Mouse (Mus musculus) midbrain, embryonic 10.5 days (tissue): ENCODE data around the gene Fignl1. TPM values are rescaled to one million over a fixed set of nuclear protein-coding genes. Genes with fewer than 3 reads are reported as not detected.

Source experiments
- DNase-seq: peaks from one replicate; pipeline ENCODE4 v3.0.0-alpha.2; 2017; ENCODE audit warnings: low spot score
- H3K27ac ChIP-seq: fragments of 300-500 bp; sonication (generic); replicated peaks from 2 replicates; pipeline ENCODE4 v1.5.1; 2016; ENCODE audit warnings: mild to moderate bottlenecking
- H3K27me3 ChIP-seq: fragments of 300-500 bp; sonication (generic); 2 replicates; pipeline ENCODE4 v1.6.1; 2016; ENCODE audit warnings: low read depth, mild to moderate bottlenecking; ENCODE audit not compliant: poor library complexity, severe bottlenecking
- H3K36me3 ChIP-seq: fragments of 300-500 bp; sonication (generic); 2 replicates; pipeline ENCODE4 v1.6.1; 2016; ENCODE audit warnings: mild to moderate bottlenecking, moderate library complexity
- H3K4me1 ChIP-seq: fragments of 300-500 bp; sonication (generic); 2 replicates; pipeline ENCODE4 v1.6.1; 2016
- H3K4me3 ChIP-seq: fragments of 300-500 bp; sonication (generic); 2 replicates; pipeline ENCODE4 v1.5.1; 2016; ENCODE audit warnings: mild to moderate bottlenecking, moderate library complexity
- H3K9me3 ChIP-seq: fragments of 300-500 bp; sonication (generic); replicated peaks from 2 replicates; pipeline ENCODE4 v1.6.1; 2016; ENCODE audit warnings: mild to moderate bottlenecking
- WGBS: fragments of 180-500 bp; shearing (Covaris S2); methylation state at CpG from one replicate; pipeline ENCODE4 v1.1.7; 2016; 5-methylcytosine and 5-hydroxymethylcytosine counted together
- polyA plus RNA-seq: library from polyadenylated mRNA; unstranded; fragments of >200 nt; fragmentation: Nextera tagmentation; extraction: Ambion mirVana; gene quantifications from 2 replicates; pipeline ENCODE4 v1.2.1, GENCODE M21; 2016

The Fignl1 gene
- polyA plus RNA-seq, 1 experiment from 2014 or later = 112 TPM

GRCm38 (mm10) chr11:11737562-11737961, 71.2 kb downstream of the Fignl1 start:
- Histone ChIP-seq H3K27ac (no peak overlapping the region), H3K36me3 (no peaks in the 10 kb centered on the region), H3K4me3 (no peak overlapping the region), H3K27me3 (no peaks in the 10 kb centered on the region), H3K9me3 (peaks cover 3% of the 10 kb centered on the region; the same call in 1 of the 2 replicates), H3K4me1 (no peaks in the 10 kb centered on the region)
- 69% methylated on average over 2 of the region's 2 CpGs for WGBS
- no peak for DNase-seq

Other genes with a start within 250 kb of the Fignl1 start
- gene 4930512M02Rik, start 181.1 kb downstream of the Fignl1 start, polyA plus RNA-seq = not detected in 2 replicates
- 2.6 and 2.8 TPM in 2 replicates for gene Ikzf1, start 124.0 kb downstream of the Fignl1 start, polyA plus RNA-seq
- 13.6 and 15.8 TPM in 2 replicates for gene Ddc, start 89.2 kb upstream of the Fignl1 start, polyA plus RNA-seq
- 441 and 449 TPM in 2 replicates for gene Grb10, start 229.7 kb upstream of the Fignl1 start, polyA plus RNA-seq